Mouse (Mus musculus) hindbrain, embryonic 13.5 days (tissue): ENCODE data around the gene Eml1. TPM values are rescaled to one million over a fixed set of nuclear protein-coding genes. Genes with fewer than 3 reads are reported as not detected.

Experiments
- ATAC-seq: fragments of 200-750 bp; cut with Nextera tagmentation; 2 replicates; pipeline ENCODE4 v1.8.0; 2017; ENCODE audit warnings: moderate TSS enrichment; ENCODE audit not compliant: low FRiP score
- H3K27ac ChIP-seq: fragments of 300-500 bp; sonication (generic); 2 replicates; pipeline ENCODE4 v1.5.1; 2015; ENCODE audit warnings: inconsistent platforms, mild to moderate bottlenecking, moderate library complexity
- H3K27me3 ChIP-seq: fragments of 300-500 bp; sonication (generic); 2 replicates; pipeline ENCODE4 v1.6.1; 2015; ENCODE audit warnings: mild to moderate bottlenecking, inconsistent platforms
- H3K36me3 ChIP-seq: fragments of 300-500 bp; sonication (generic); 2 replicates; pipeline ENCODE4 v1.6.1; 2015; ENCODE audit warnings: mild to moderate bottlenecking, inconsistent platforms
- H3K4me1 ChIP-seq: fragments of 300-500 bp; sonication (generic); replicated peaks from 2 replicates; pipeline ENCODE4 v1.6.1; 2015; ENCODE audit warnings: inconsistent platforms
- H3K4me2 ChIP-seq: fragments of 300-500 bp; sonication (generic); 2 replicates; pipeline ENCODE4 v1.6.1; 2015; ENCODE audit warnings: inconsistent platforms, mild to moderate bottlenecking, moderate library complexity
- H3K4me3 ChIP-seq: fragments of 300-500 bp; sonication (generic); 2 replicates; pipeline ENCODE4 v1.5.1; 2015; ENCODE audit warnings: mild to moderate bottlenecking, inconsistent platforms
- H3K9ac ChIP-seq: fragments of 300-500 bp; sonication (generic); 2 replicates; pipeline ENCODE4 v1.6.1; 2015; ENCODE audit warnings: mild to moderate bottlenecking, inconsistent platforms
- H3K9me3 ChIP-seq: fragments of 300-500 bp; sonication (generic); 2 replicates; pipeline ENCODE4 v1.6.1; 2016; ENCODE audit warnings: inconsistent platforms
- WGBS: fragments of 180-500 bp; shearing (Covaris S2); methylation state at CpG from one replicate; pipeline ENCODE4 v1.1.7; 2015; 5-methylcytosine and 5-hydroxymethylcytosine counted together
- polyA plus RNA-seq: library from polyadenylated mRNA; unstranded; fragments of >200 nt; fragmentation: Nextera tagmentation; extraction: Ambion mirVana; gene quantifications from 2 replicates; pipeline ENCODE4 v1.2.1, GENCODE M21; 2015

Gene Eml1
- polyA plus RNA-seq, 1 experiment from 2014 or later = 61.9 TPM

- Histone ChIP-seq H3K4me1 (peaks cover 10% of the 10 kb centered on the region), H3K9me3 (no peaks in the 10 kb centered on the region), H3K36me3 (peaks cover 9% of the 10 kb centered on the region; the same call in 1 of the 2 replicates), H3K27ac (0 out of 2 replicates have a peak overlapping the region, but pooled peaks have one; percentile 8), H3K27me3 (no peaks in the 10 kb centered on the region), H3K4me3 (no peak overlapping the region), H3K4me2 (no peak overlapping the region), H3K9ac (no peak overlapping the region)
- ATAC-seq = no peak
- 86% methylated on average over 1 of the region's 1 CpGs for WGBS
Measured at GRCm38 (mm10) chr12:108583775-108584174, 213.0 kb downstream of the Eml1 start.

Other genes with a start within 250 kb of the Eml1 start
- gene Setd3, start 191.6 kb upstream of the Eml1 start, polyA plus RNA-seq = 99.7 and 102 TPM in 2 replicates
- 3.8 and 4.0 TPM in 2 replicates for gene Ccnk, start 191.4 kb upstream of the Eml1 start, polyA plus RNA-seq
- gene Ccdc85c, start 95.5 kb upstream of the Eml1 start, polyA plus RNA-seq = 17.3 and 17.7 TPM in 2 replicates
- gene Hhipl1, start 64.7 kb upstream of the Eml1 start, polyA plus RNA-seq = 1.5 and 1.6 TPM in 2 replicates
- gene Cyp46a1, start 36.6 kb upstream of the Eml1 start, polyA plus RNA-seq = 15.4 and 17.5 TPM in 2 replicates
- gene Evl, start 183.8 kb downstream of the Eml1 start, polyA plus RNA-seq = 205 and 206 TPM in 2 replicates